Mouse (Mus musculus): ENCODE data around the gene Slc30a5. TPM values are rescaled to one million over a fixed set of nuclear protein-coding genes. Genes with fewer than 3 reads are reported as not detected.
"Not testable (repeated sequence)": the region's sequence is repeated elsewhere in the genome, so short reads cannot be mapped to it uniquely, and the experiment has no call there.

Gene Slc30a5
- polyA plus RNA-seq, 1 experiment from 2014 or later, result 50.6 TPM

DNA sequence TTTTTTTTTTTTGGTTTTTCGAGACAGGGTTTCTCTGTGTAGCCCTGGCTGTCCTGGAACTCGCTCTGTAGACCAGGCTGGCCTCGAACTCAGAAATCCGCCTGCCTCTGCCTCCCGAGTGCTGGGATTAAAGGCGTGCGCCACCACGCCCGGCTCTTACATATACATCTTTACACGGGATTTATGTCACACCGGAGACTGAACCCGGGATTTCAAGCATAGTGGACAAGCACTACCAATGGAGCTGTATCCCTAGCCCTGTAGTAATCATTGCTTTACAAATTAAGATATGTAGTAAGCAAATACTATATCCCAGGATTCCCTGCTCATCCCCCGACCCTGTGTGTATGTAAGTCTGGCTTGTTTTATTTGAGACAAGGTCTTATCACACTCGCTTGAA is 45.2 kb downstream of the Slc30a5 start:
- not testable (repeated sequence) for H3K9me3 ChIP-seq; H3K36me3 ChIP-seq; ATAC-seq (ENCODE audit: insufficient number of reproducible peaks, insufficient read depth, low FRiP score, low TSS enrichment, low read depth); H3K4me2 ChIP-seq; H3K27ac ChIP-seq; H3K4me3 ChIP-seq; H3K27me3 ChIP-seq; H3K9ac ChIP-seq
- peaks cover 22% of the 10 kb centered on the region for H3K4me1 ChIP-seq
- 93% methylated on average over 13 of the region's 14 CpGs for WGBS

GRCm38 (mm10) chr13:100787316-100788010 is 45.8 kb downstream of the Slc30a5 start:
- Histone ChIP-seq H3K4me2 (no peak overlapping the region), H3K9me3 (no peaks in the 10 kb centered on the region), H3K4me1 (peaks cover 22% of the 10 kb centered on the region), H3K27ac (no peak overlapping the region), H3K27me3 (no peaks in the 10 kb centered on the region), H3K36me3 (peaks cover 10% of the 10 kb centered on the region), H3K9ac (no peak overlapping the region), H3K4me3 (no peak overlapping the region)
- WGBS, result 66% methylated on average over 6 of the region's 6 CpGs
- ATAC-seq (ENCODE audit: insufficient number of reproducible peaks, insufficient read depth, low FRiP score, low TSS enrichment, low read depth), result no peak

- H3K4me1 ChIP-seq, result peaks cover 22% of the 10 kb centered on the region
- WGBS, result under 1% methylated on average over 35 of the region's 35 CpGs
- H3K4me2 ChIP-seq, result peak within 1 kb of the TSS; percentile 84
- H3K9me3 ChIP-seq, result no peaks in the 10 kb centered on the region
- no peaks in the 10 kb centered on the region for H3K27me3 ChIP-seq
- peak within 1 kb of the TSS; percentile 57; the same call in 1 of the 2 replicates for H3K27ac ChIP-seq
- peaks cover 19% of the 10 kb centered on the region for H3K36me3 ChIP-seq
- peak within 1 kb of the TSS; percentile 87 for H3K4me3 ChIP-seq
- H3K9ac ChIP-seq, result peak within 1 kb of the TSS; percentile 90
- ATAC-seq (ENCODE audit: insufficient number of reproducible peaks, insufficient read depth, low FRiP score, low TSS enrichment, low read depth), result peak; percentile 98
These were observed 46.8 kb downstream of the Slc30a5 start, which contains the start of gene Ccnb1 for GRCm38 (mm10) chr13:100786414-100786867. TSS of gene Ccnb1 (minus strand) at chr13:100786570.

DNA sequence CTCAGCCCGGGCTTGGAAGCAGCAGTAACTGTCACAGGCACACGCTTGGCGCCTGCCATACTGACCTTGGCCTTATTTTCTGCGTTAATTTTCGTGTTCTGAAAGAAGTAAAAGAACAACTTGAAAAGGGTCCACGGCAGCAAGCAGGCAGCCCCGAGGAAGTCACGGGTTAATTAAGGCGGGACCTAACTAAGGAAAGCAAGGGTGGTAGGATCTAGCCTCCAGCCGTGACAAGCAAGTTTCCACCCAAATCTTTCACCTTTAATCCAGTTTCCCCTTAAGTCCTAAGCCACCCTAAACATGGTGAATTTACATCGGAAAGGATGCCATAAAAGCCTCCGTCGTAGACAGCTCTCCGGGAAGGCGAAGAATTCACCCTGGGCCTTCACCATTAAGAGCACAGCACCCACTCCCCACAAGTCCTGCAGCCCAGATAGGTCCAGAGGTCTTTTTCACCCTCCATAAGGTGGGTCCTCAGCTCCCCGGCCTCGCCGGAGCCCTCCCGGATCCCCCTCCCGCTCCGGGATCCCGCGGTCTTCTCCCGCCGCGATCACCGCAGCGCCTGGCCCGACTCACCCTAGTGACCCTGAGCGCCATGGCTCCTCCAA is 47.3 kb downstream of the Slc30a5 start:
- Histone ChIP-seq H3K9ac (peak overlapping the region; percentile 90), H3K27me3 (no peaks in the 10 kb centered on the region), H3K4me2 (peak overlapping the region; percentile 84), H3K4me3 (peak overlapping the region; percentile 87), H3K4me1 (peaks cover 22% of the 10 kb centered on the region), H3K36me3 (peaks cover 24% of the 10 kb centered on the region), H3K9me3 (no peaks in the 10 kb centered on the region), H3K27ac (peak overlapping the region; percentile 57; the same call in 1 of the 2 replicates)
- peak; percentile 33; the same call in 1 of the 2 replicates for ATAC-seq (ENCODE audit: insufficient number of reproducible peaks, insufficient read depth, low FRiP score, low TSS enrichment, low read depth)
- under 1% methylated on average over 30 of the region's 30 CpGs for WGBS

- Histone ChIP-seq H3K27me3 (no peaks in the 10 kb centered on the region), H3K4me1 (peaks cover 18% of the 10 kb centered on the region), H3K9ac (no peak overlapping the region), H3K4me2 (no peak overlapping the region), H3K9me3 (no peaks in the 10 kb centered on the region), H3K4me3 (no peak overlapping the region), H3K36me3 (peaks cover 25% of the 10 kb centered on the region), H3K27ac (no peak overlapping the region)
- WGBS, result 81% methylated on average over 3 of the region's 3 CpGs
- no peak for ATAC-seq (ENCODE audit: insufficient number of reproducible peaks, insufficient read depth, low FRiP score, low TSS enrichment, low read depth)
These were observed 55.7 kb downstream of the Slc30a5 start for GRCm38 (mm10) chr13:100777491-100777890.

GRCm38 (mm10) chr13:100776710-100777109 is 56.5 kb downstream of the Slc30a5 start:
- Histone ChIP-seq H3K9me3 (no peaks in the 10 kb centered on the region), H3K27me3 (no peaks in the 10 kb centered on the region), H3K4me2 (peak overlapping the region; percentile 97; the same call in 1 of the 2 replicates), H3K36me3 (peaks cover 25% of the 10 kb centered on the region), H3K27ac (no peak overlapping the region), H3K9ac (0 out of 2 replicates have a peak overlapping the region, but pooled peaks have one; percentile 87), H3K4me1 (peaks cover 18% of the 10 kb centered on the region), H3K4me3 (no peak overlapping the region)
- 62% methylated on average over 6 of the region's 6 CpGs for WGBS
- ATAC-seq (ENCODE audit: insufficient number of reproducible peaks, insufficient read depth, low FRiP score, low TSS enrichment, low read depth), result no peak

- H3K27me3 ChIP-seq, result no peaks in the 10 kb centered on the region
- peaks cover 25% of the 10 kb centered on the region for H3K36me3 ChIP-seq
- H3K4me1 ChIP-seq, result peaks cover 18% of the 10 kb centered on the region
- H3K4me3 ChIP-seq, result peak overlapping the region; percentile 91
- peak overlapping the region; percentile 97 for H3K4me2 ChIP-seq
- H3K9ac ChIP-seq, result peak overlapping the region; percentile 87
- no peaks in the 10 kb centered on the region for H3K9me3 ChIP-seq
- ATAC-seq (ENCODE audit: insufficient number of reproducible peaks, insufficient read depth, low FRiP score, low TSS enrichment, low read depth), result no peak
- 0 out of 2 replicates have a peak overlapping the region, but pooled peaks have one; percentile 35 for H3K27ac ChIP-seq
- WGBS, result 13% methylated on average over 8 of the region's 8 CpGs
These were observed 57.2 kb downstream of the Slc30a5 start for GRCm38 (mm10) chr13:100776056-100776419.

DNA sequence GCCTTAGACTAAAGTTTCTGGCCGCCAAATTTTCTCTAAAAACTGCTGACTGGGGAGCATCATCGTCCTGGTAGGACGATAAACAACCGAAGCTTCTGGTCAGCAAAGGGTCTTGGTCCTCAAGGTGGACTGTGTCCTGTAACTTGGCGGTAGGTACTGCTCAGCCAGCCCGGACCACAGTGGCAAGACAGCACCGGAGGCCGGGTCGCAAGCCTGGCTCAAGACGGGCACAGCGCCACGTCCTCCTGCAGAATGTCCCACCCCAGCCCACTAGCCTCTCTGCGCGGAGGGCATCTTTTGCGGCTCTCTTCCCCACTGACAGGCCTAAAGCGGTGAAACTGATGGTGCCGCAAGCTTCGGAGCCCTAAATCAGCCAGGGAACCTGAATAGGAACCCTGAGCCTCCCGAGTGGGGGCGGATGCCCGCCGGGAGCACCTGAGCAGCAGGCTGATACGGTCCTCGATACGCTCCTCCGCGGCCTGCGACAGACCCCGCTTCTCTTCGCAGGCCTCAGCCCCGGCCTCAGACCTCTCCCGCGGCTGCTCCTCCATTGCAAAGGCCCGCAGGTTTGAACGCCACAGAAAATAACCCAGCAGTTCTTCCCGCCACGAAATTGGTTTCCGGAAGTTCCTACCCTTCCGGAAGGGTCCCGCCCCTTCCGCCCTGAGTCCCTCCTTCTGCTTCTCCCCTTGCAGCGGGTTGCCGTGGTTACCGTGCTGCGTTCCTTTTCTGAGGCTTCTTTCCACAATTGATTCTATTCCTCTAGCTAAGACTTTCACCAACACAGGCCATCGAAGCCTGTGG is 57.8 kb downstream of the Slc30a5 start, which contains the start of gene Cenph:
TSS of gene Cenph (minus strand) at position 648 of the 804 bp plus-strand sequence.
- no peaks in the 10 kb centered on the region for H3K27me3 ChIP-seq
- peaks cover 18% of the 10 kb centered on the region for H3K4me1 ChIP-seq
- peak; percentile 87 for ATAC-seq (ENCODE audit: insufficient number of reproducible peaks, insufficient read depth, low FRiP score, low TSS enrichment, low read depth)
- peaks cover 26% of the 10 kb centered on the region for H3K36me3 ChIP-seq
- peak within 1 kb of the TSS; percentile 97 for H3K4me2 ChIP-seq
- 0 out of 2 replicates have a peak within 1 kb of the TSS, but pooled peaks have one; percentile 35 for H3K27ac ChIP-seq
- H3K9ac ChIP-seq, result peak within 1 kb of the TSS; percentile 87
- H3K9me3 ChIP-seq, result no peaks in the 10 kb centered on the region
- peak within 1 kb of the TSS; percentile 91 for H3K4me3 ChIP-seq
- WGBS, result under 1% methylated on average over 46 of the region's 46 CpGs

DNA sequence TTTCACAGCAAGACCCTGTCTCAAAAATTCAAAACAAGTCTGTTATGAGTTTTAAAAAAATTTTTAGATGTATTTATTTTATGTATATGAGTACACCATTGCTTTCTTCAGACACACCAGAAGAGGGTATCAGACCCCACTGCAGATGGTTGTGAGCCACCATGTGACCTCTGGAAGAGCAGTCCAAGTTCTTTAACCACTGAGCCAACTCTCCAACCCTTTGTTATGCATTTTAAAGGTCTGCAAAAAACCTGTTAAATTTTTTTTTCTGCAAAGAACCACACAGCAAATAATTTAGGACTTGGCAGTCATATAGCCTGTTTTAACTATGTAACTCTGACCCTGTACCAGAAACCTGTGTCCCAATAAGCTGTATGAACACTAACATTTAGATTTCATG is 58.5 kb downstream of the Slc30a5 start:
- peak overlapping the region; percentile 87 for H3K9ac ChIP-seq
- peak overlapping the region; percentile 91 for H3K4me3 ChIP-seq
- no peaks in the 10 kb centered on the region for H3K9me3 ChIP-seq
- no peak for ATAC-seq (ENCODE audit: insufficient number of reproducible peaks, insufficient read depth, low FRiP score, low TSS enrichment, low read depth)
- H3K36me3 ChIP-seq, result peaks cover 29% of the 10 kb centered on the region
- H3K4me1 ChIP-seq, result peaks cover 18% of the 10 kb centered on the region
- H3K4me2 ChIP-seq, result peak overlapping the region; percentile 97
- no peak overlapping the region for H3K27ac ChIP-seq
- H3K27me3 ChIP-seq, result no peaks in the 10 kb centered on the region

DNA sequence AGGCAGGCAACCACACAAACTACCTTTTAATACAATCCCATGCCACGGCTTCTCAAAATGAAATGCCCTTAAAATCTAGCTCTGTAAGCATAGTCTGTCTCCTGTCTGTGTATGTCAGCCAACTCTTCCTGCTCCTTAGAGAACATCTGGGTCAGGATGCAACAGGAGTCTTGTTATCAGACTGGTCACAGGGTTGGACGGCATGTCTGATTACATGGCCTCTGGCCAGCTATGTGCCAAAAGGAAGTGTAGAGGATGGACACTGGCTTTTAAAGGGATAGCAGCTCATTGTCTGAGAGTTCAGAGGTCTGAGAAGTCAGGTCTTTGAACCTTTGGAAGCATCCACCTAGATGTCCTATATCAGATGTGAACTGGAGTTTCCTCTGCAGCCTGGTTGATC is 77.9 kb downstream of the Slc30a5 start:
- 86% methylated on average over 2 of the region's 2 CpGs for WGBS
- H3K27me3 ChIP-seq, result no peaks in the 10 kb centered on the region
- peaks cover 14% of the 10 kb centered on the region for H3K36me3 ChIP-seq
- H3K9ac ChIP-seq, result no peak overlapping the region
- no peaks in the 10 kb centered on the region for H3K9me3 ChIP-seq
- H3K4me2 ChIP-seq, result no peak overlapping the region
- ATAC-seq (ENCODE audit: insufficient number of reproducible peaks, insufficient read depth, low FRiP score, low TSS enrichment, low read depth), result no peak
- H3K4me1 ChIP-seq, result no peaks in the 10 kb centered on the region
- H3K27ac ChIP-seq, result no peak overlapping the region
- no peak overlapping the region for H3K4me3 ChIP-seq

DNA sequence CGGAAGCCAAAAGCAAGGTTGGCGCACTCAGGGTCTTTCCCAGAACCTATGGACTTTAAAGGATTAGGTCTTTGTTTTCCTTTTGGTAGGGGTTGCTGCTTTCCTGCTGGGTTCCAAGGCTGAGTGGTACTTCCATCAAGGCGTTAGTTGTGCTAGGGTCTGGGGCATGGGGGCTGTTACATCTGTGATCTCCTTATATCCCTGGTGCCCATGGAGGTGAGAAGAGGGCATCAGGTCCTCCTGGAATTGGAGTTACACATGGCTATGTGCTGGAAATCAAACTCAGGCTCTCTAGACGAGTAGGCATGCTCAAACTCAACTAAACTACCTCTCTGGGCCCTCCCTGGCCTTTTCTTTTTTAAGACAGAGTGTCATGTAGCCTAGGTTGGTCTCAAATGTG is 79.0 kb downstream of the Slc30a5 start:
- Histone ChIP-seq H3K36me3 (peaks cover 2% of the 10 kb centered on the region; the same call in 1 of the 2 replicates), H3K9me3 (no peaks in the 10 kb centered on the region), H3K4me3 (no peak overlapping the region), H3K9ac (no peak overlapping the region), H3K27ac (no peak overlapping the region), H3K4me2 (no peak overlapping the region), H3K4me1 (no peaks in the 10 kb centered on the region), H3K27me3 (no peaks in the 10 kb centered on the region)
- no peak for ATAC-seq (ENCODE audit: insufficient number of reproducible peaks, insufficient read depth, low FRiP score, low TSS enrichment, low read depth)
- WGBS, result 66% methylated on average over 4 of the region's 4 CpGs

Data from embryonic facial prominence, embryonic 13.5 days (tissue).